Mouse (Mus musculus) megakaryocyte, embryonic 14.5 days (primary cell): ENCODE results near the gene Polr1d.

Source experiments
- FLI1 ChIP-seq: IDR thresholded peaks from 2 replicates; pipeline ENCODE4 v1.6.1; 2012; ENCODE audit warnings: low read length, inconsistent platforms, mixed read lengths
- GATA1 ChIP-seq: IDR thresholded peaks from 3 replicates; pipeline ENCODE4 v1.6.1; 2012; ENCODE audit warnings: mixed read lengths, low read length, inconsistent platforms, borderline replicate concordance

GRCm38 (mm10) chr5:147052309-147052558, 24.6 kb upstream of the Polr1d start:
- TF ChIP-seq GATA1 (no peak), FLI1 (no peak)
